In the genomic region with DNA sequence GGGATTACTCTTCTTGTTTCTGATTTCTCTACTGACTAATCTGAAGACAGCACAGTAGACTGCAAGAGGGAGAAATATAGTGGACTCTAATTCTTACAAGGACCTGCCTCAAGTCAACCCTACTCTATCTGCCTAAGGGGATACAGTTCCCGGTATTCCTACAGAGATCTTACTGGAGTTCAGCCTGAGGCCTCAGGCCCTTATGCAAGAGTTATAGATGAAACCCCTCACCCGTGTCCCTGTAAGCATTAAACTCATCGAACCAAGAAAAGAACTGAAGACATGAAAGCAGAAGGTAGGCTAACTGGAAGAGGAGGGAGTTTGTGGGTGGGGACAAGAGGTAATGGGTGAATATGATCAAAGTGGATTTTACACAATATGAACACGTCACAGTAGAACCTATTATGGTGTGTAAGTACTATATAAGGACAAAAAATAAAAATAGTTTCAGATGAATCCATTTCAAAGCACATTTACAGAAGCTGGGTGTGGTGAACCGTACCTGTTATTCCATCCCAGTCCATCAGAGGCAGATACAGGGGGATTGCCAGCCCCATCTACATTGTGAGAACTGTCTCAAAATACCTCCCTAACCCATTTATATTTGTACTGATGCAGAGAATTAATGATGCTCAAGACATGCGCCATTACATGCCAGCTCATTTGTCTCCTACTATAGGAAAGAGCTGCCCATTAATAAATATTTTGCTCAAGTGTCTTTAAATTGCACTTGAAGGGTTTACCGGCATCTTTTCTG, we compare ENCODE assay signal across 21 mouse cellular contexts. TPM values are rescaled to one million over a fixed set of nuclear protein-coding genes. Genes with fewer than 3 reads are reported as not detected.
"Had no signal": no experiment of that assay in that cellular context is flagged by ENCODE, and none has a peak within 500 bp of the region (broad histone marks: within the 10 kb centered on the region; RNA-seq: fewer than 3 reads in every experiment).

No protein-coding gene starts in this region.

- H3K27ac ChIP-seq: liver, embryonic 15.5 days; lung, embryonic 15.5 days; macrophage; midbrain, embryonic 12.5 days; stomach, embryonic 15.5 days; stomach, postnatal 0 days had no signal

- ATAC-seq: liver, postnatal 0 days; lung, postnatal 0 days had no signal

- H3K4me2 ChIP-seq: liver, embryonic 15.5 days; lung, embryonic 15.5 days; midbrain, embryonic 12.5 days; stomach, embryonic 15.5 days had no signal

- H3K9ac ChIP-seq: liver, embryonic 15.5 days; liver, postnatal 0 days; lung, embryonic 15.5 days; midbrain, embryonic 12.5 days; stomach, embryonic 15.5 days had no signal

- H3K4me1 ChIP-seq: liver, embryonic 15.5 days; midbrain, embryonic 12.5 days had no signal

- H3K36me3 ChIP-seq: liver, embryonic 15.5 days; lung, embryonic 15.5 days; midbrain, embryonic 12.5 days; stomach, embryonic 15.5 days had no signal

- H3K27me3 ChIP-seq: liver, embryonic 15.5 days; lung, embryonic 15.5 days; midbrain, embryonic 12.5 days; stomach, embryonic 15.5 days had no signal

- H3K9me3 ChIP-seq: liver, embryonic 15.5 days; lung, embryonic 15.5 days; megakaryocyte, embryonic 14.5 days; midbrain, embryonic 12.5 days; stomach, embryonic 15.5 days had no signal

- DNase-seq: liver, postnatal 0 days; lung, adult 2 months; lung, postnatal 14 days; lung, postnatal 36 days; midbrain, embryonic 14.5 days; right cerebral cortex, postnatal 14 days; thymus, adult 2 months; thymus, postnatal 25 days; thymus, postnatal 4 days had no signal

- H3K4me3 ChIP-seq: liver, embryonic 15.5 days; lung, embryonic 15.5 days; megakaryocyte, embryonic 14.5 days; midbrain, embryonic 12.5 days; stomach, embryonic 15.5 days had no signal

RNA-seq across cellular contexts. Expression of gene Tmem212, which starts 17.1 kb away (rescaled TPM):
- polyA plus RNA-seq: liver, embryonic 15.5 days; macrophage; midbrain, embryonic 12.5 days; midbrain, embryonic 14.5 days; neural tube, embryonic 11.5 days; neural tube, embryonic 14.5 days; spleen, adult 2 months; stomach, embryonic 15.5 days; stomach, postnatal 0 days; urinary bladder, adult 2 months had no signal
